Mouse (Mus musculus): ENCODE data around the gene Manbal. TPM values are rescaled to one million over a fixed set of nuclear protein-coding genes. Genes with fewer than 3 reads are reported as not detected.

The Manbal gene
- total and polyA plus RNA-seq, 3 experiments: 28.4 to 65.7 TPM; not detected in 1

- Histone ChIP-seq H3K79me2 (ENCODE audit: control insufficient read depth, insufficient read depth, low read length, poor library complexity) (no peaks in the 10 kb centered on the region), H3K9me3 (replicated peaks; ENCODE audit: insufficient read depth, low read length) (no peaks in the 10 kb centered on the region), H3K27me3 (ENCODE audit: control insufficient read depth in 1 of 2, insufficient read depth in 2 of 2, low read length in 2 of 2) (peaks cover 1 to 3% of the 10 kb centered on the region in 2 experiments; a peak in 3 of 4 replicates), H3K4me1 (ENCODE audit: control insufficient read depth in 1 of 2, insufficient read depth in 2 of 2, low read length in 2 of 2) (no peaks in the 10 kb centered on the region), H3K9ac (ENCODE audit: control insufficient read depth, low read depth, low read length, poor library complexity, severe bottlenecking) (no peak overlapping the region), H3K36me3 (ENCODE audit: control insufficient read depth in 1 of 2, insufficient read depth in 2 of 2, low read length in 2 of 2) (no peaks in the 10 kb centered on the region), H3K4me3 (ENCODE audit: control insufficient read depth in 1 of 2, insufficient read depth in 1 of 2, low read depth in 2 of 2, low read length in 2 of 2) (no peak overlapping the region), H3K27ac (ENCODE audit: control insufficient read depth, low read depth, low read length) (no peak overlapping the region)
- TF ChIP-seq GABPA (IDR thresholded peaks at IDR 0.05; ENCODE audit: low read depth, low read length) (no peak), SMC3 (IDR thresholded peaks at IDR 0.05; ENCODE audit: low read depth, low read length) (no peak), POLR2AphosphoS5 (IDR thresholded peaks at IDR 0.05; ENCODE audit: borderline replicate concordance, low read depth, low read length) (no peak), JUND (IDR thresholded peaks at IDR 0.05; ENCODE audit: low read depth, low read length) (no peak), TAL1 (IDR thresholded peaks at IDR 0.05; ENCODE audit: low read length) (no peak), MYB (IDR thresholded peaks at IDR 0.05; ENCODE audit: low read depth, low read length) (no peak), GATA1 (IDR thresholded peaks at IDR 0.05; ENCODE audit: low read depth, low read length) (no peak)
- no peak for DNase-seq (ENCODE audit: low read depth, low spot score)
Measured at GRCm38 (mm10) chr2:157425643-157425988, 58.2 kb downstream of the Manbal start.

DNA sequence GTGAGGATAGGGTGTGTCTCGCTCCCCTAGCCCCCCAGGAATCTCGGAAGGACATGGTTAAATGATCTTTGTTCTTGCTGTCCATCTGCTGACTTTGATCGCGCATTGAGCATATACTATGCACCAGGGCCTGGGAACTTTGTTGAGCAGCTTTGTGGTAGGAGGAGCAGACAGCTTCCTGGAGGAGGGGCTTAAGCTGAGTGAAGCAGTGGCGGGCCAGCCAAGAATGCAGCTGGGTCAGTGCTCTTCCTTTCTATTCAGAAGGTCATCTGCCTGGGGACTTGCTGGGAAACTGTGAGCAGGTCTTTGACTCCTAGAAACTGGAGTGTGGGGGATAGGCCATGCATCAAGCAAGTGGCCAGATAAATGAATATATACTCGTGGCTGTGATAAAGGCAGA is 58.8 kb downstream of the Manbal start:
- Histone ChIP-seq H3K4me1 (ENCODE audit: control insufficient read depth in 1 of 2, insufficient read depth in 2 of 2, low read length in 2 of 2) (no peaks in the 10 kb centered on the region), H3K9me3 (replicated peaks; ENCODE audit: insufficient read depth, low read length) (no peaks in the 10 kb centered on the region), H3K27me3 (ENCODE audit: control insufficient read depth in 1 of 2, insufficient read depth in 2 of 2, low read length in 2 of 2) (peaks cover 1 to 3% of the 10 kb centered on the region in 2 experiments; a peak in 3 of 4 replicates), H3K36me3 (ENCODE audit: control insufficient read depth in 1 of 2, insufficient read depth in 2 of 2, low read length in 2 of 2) (no peaks in the 10 kb centered on the region), H3K4me3 (ENCODE audit: control insufficient read depth in 1 of 2, insufficient read depth in 1 of 2, low read depth in 2 of 2, low read length in 2 of 2) (no peak overlapping the region), H3K9ac (ENCODE audit: control insufficient read depth, low read depth, low read length, poor library complexity, severe bottlenecking) (no peak overlapping the region), H3K27ac (ENCODE audit: control insufficient read depth, low read depth, low read length) (no peak overlapping the region), H3K79me2 (ENCODE audit: control insufficient read depth, insufficient read depth, low read length, poor library complexity) (no peaks in the 10 kb centered on the region)
- DNase-seq (ENCODE audit: low read depth, low spot score): no peak
- no peak for TF ChIP-seq POLR2AphosphoS2 (IDR thresholded peaks at IDR 0.05; ENCODE audit: low read length)
- no peak for TF ChIP-seq RAD21 (IDR thresholded peaks at IDR 0.05; ENCODE audit: low read depth, low read length)
- no peak for TF ChIP-seq MXI1 (IDR thresholded peaks at IDR 0.05; ENCODE audit: low read depth, low read length)
- TF ChIP-seq NRF1 (IDR thresholded peaks at IDR 0.05; ENCODE audit: insufficient read depth, low read depth, low read length, poor library complexity, severe bottlenecking): no peak
- TF ChIP-seq SMC3 (IDR thresholded peaks at IDR 0.05; ENCODE audit: low read depth, low read length): no peak
- TF ChIP-seq MYC (IDR thresholded peaks at IDR 0.05; ENCODE audit: low read depth, low read length): no peak
- TF ChIP-seq MYB (IDR thresholded peaks at IDR 0.05; ENCODE audit: low read depth, low read length): no peak
- no peak for TF ChIP-seq TAL1 (IDR thresholded peaks at IDR 0.05; ENCODE audit: low read length)
- TF ChIP-seq ELF1 (IDR thresholded peaks at IDR 0.05; ENCODE audit: low read depth, low read length): no peak
- no peak for TF ChIP-seq MAFK (IDR thresholded peaks at IDR 0.05; ENCODE audit: borderline replicate concordance, low read depth, low read length)
- no peak for TF ChIP-seq ZKSCAN1 (IDR thresholded peaks at IDR 0.05; ENCODE audit: low read depth, low read length)
- TF ChIP-seq CHD2 (IDR thresholded peaks at IDR 0.05; ENCODE audit: low read length): no peak
- TF ChIP-seq JUND (IDR thresholded peaks at IDR 0.05; ENCODE audit: low read depth, low read length): no peak
- no peak for TF ChIP-seq CTCF (IDR thresholded peaks at IDR 0.05 in 2 of 3, conservative IDR thresholded peaks at IDR 0.05 in 1 of 3; ENCODE audit: control insufficient read depth in 1 of 3, insufficient read depth in 1 of 3, low read depth in 2 of 3, low read length in 3 of 3, poor library complexity in 1 of 3, severe bottlenecking in 1 of 3)
- no peak for TF ChIP-seq NELFE (IDR thresholded peaks at IDR 0.05; ENCODE audit: low read depth, low read length)
- TF ChIP-seq GABPA (IDR thresholded peaks at IDR 0.05; ENCODE audit: low read depth, low read length): no peak
- TF ChIP-seq ZMIZ1 (IDR thresholded peaks at IDR 0.05; ENCODE audit: low read depth, low read length): no peak
- TF ChIP-seq EP300 (IDR thresholded peaks at IDR 0.05; ENCODE audit: low read depth in 1 of 2, low read length in 2 of 2): no peak
- TF ChIP-seq BHLHE40 (IDR thresholded peaks at IDR 0.05; ENCODE audit: borderline replicate concordance, low read depth, low read length): no peak

Measured in MEL (cell line).